Mouse (Mus musculus): ENCODE results near the gene Caml.
"Not testable (repeated sequence)": the region's sequence is repeated elsewhere in the genome, so short reads cannot be mapped to it uniquely, and the experiment has no call there.

Caml gene

DNA sequence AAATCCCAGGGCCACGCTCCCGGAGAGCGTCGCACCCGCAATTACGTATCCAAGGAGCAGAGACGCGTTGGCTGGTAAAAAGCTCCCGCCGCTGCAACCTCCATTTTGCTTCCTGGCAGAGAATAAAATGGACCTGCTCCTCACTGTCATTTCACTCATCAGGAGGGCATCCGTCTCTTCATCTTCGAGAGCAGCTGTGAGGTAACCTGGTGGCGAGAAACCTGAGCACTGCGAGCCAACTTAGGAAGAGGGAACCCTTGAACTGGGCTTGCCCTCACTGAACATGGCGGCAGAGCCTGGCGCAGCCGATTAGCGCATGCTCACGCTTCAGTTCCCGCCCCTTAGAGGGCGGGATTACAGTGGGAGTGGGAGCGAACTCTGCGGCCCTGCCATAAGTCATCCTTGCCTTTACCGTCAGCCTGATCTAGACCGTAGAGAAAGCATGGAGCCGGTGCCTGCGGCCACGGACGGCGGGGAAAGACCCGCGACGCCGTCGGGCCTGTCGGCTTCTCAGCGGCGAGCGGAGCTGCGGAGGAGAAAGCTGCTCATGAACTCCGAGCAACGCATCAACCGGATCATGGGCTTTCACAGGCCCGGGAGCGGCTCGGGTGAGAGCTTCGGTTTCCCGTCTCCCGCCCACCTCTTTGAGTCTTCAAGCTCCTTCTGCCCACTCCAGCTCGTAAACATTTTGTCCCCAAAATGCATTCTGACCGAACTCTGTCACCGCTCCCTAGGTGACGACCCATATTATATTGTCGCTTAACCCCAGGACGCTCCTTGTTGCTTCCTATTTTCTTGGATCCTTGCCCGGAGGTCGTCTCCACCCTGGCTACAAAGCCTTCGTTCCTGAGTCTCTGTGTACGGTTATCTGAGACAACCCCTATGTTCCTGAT is at the start of gene Caml:
Caml (plus strand) TSS at position 357 of the 893 bp plus-strand sequence.
- DNase-seq: peak; percentile 91 to 93

DNA sequence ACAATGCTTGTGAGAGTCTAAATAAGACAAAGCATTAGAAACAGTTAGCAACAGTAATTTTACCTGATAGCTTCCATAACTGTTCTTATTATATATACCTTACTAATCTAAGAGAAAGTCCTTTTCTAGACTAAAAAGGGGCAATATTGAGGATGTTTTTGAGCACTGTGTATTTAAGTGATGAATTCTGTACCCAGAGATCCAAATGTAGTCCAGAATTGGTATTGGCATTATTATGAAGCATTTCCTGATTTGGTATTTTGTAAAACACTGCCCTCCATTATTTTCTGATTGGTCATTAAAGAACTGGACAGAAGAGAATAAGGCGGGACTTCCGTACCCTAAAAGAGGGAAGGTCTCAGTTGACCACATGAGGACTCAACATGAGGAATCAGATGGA is 49.4 kb upstream of the Caml start, which contains the start of gene Tmed9:
Tmed9 (plus strand) TSS at position 301 of the 400 bp plus-strand sequence.
- no peak for DNase-seq

DNA sequence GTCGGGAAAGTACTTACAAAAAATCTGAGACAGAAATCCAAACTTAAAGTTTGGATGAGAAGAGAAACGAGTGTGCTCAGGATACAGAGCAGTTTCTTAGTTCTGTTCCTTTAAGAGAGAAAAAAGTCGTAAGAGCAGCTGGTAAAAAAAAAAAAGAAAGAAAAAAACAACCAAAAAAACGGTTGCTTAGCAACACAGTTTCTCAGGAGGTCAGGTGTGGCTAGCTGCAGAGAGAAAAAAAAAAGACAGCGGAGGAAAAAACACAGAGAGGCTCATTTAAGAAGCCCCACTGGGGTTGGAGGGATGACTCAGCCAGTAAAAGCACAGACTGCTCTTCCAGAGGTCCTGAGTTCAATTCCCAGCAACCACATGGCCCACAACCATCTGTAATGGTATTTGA is 48.5 kb upstream of the Caml start:
- DNase-seq: no peak

DNA sequence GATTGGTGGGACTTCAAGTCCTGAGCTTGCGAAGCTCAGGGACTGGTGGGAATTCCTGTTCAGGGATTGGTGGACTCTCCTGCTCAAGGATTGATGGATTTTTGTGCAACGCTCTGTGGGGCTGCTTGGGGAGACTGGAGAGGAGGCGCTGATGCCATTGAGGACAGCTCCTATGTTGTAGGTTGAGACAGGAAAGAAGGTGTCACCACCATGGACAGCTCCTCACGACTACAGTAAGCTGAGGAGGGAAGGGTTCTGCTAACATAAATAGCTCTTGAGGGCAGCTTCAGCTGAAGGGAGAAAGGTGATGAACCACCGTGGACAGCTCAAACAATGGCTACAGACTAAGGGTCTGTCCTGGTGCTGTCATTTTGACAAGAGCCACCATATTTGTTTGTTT is 46.9 kb upstream of the Caml start:
- DNase-seq: no peak

DNA sequence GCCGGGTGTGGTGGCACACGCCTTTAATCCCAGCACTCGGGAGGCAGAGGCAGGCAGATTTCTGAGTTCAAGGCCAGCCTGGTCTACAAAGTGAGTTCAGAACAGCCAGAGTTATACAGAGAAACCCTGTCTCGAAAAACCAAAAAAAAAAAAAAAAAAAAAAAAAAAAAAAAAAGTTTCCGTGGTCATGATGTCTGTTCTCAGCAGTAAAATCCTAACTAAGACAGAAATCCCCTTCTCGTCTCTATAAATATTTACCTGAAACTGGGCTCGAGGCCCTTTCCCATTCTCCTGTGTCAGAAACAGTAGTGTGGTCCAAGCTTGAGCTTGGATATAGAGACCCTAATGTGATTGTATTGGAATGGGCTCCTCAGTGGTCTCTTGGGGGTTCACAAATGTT is 45.9 kb upstream of the Caml start:
- not testable (repeated sequence) for DNase-seq

DNA sequence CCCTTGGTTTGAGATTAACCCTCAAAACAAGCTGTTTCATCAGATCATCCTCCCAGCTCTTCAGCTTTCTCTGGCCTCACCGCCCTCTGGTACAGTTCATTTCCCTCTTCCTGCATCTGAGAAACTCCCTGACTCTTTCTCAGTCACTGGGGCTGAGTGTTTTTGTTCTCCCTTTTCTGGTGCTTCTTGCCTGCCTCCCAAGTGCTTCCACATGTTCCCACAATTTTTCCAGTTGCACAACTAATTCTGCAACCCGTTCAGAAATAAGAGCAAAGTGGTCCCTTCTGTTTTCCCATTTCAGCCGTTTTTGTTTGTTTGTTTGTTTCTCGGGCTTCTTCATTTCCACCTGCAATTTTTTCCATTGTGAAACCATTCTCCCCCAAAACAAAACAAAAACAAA is 44.7 kb upstream of the Caml start:
- DNase-seq: no peak

DNA sequence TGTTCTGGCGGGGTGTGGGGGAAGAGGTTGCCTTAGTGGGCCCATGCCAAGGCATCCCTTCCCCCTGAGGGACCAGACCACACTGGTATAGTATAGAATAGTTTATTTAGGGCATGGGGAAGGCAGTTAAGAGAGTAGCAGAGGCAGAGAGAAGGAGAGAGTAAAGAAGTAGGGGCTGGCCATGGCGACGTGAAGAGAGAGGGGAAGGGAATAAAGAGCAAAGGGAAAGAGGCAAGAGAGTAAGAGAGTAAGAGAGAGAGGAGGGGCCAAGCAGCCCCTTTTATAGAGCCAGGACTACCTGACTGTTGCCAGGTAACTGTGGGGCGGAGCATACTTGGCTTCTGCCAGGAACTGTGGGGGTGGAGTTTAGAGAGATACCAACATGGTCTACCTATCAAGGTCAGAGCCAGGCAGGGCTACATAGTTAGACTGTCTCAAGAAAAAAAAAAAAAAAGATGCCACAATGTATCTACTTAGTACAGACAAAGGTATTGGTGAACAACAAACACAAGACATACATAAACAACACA is 30.8 kb upstream of the Caml start:
- no peak for DNase-seq

DNA sequence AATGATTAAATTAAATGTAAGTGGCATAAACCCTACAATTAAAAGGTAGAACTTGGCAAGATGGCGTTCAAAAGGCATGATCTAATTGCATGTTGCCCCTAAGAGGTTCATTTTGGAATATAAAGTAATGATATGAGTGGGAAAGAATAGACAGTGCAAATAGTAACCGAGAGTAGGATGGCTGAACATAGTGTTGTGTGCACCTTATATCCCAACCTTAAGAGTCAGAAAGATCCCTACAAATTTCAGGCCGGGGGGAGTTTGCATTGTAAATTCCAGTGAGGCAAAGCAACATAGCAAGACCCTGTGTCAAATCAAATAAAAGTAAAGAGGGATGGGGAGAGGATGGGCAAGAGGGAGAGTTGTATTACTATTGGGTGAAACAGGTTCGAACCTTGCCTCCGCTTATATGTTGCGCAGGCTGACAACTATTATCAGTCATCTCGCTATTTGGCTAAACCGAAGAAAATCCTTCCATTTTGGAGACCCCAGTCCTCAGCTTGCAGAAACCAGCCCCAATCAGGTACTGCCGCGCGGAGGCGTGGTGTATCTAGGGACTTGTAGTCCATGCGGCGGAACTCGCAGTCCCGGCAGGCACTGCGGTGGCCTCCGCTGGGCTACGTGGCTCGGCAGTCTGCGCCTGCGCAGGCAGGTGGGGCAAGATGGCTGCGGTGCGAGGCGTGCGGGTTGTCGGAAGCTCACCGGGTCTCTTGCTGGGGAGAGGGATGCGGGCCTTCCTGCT is 30.1 kb upstream of the Caml start:
- peak; percentile 97 to 98 for DNase-seq

DNA sequence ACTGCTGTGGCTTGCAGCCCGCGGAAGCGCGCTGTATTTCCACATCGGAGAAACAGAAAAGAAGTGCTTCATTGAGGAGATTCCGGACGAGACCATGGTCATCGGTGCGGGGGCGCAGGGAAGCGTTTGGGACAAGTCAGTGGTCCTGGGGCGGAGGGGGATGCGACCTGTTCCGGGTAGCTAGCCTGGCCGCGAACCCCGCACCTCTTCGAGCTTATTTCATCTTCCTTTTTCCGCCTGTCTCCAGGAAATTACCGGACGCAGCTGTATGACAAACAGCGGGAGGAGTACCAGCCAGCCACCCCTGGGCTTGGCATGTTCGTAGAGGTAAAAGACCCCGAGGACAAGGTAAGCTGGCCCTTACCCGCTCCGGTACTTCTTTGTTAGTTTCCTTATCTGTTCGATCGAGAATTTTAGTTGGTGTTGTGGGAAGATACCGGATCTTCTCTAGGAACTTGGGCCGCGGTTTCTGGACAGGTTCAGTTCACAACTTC is 29.5 kb upstream of the Caml start:
- no peak for DNase-seq

DNA sequence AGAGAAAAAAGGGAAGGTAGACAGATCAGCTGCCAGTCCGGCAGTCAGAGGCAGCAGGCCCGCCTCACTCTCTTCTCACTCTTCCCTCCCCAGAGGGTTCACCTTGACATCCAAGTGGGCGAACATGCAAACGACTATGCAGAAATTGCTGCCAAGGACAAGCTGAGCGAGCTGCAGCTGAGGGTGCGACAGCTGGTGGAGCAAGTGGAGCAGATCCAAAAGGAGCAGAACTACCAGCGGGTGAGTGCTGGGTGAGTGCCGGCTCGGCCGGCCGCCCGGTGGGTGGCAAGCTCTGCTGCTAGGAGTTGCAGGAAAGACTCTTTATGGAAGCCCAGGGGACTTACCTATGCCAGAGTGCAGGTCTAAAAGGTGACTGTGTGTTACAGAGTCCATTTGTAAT is 27.4 kb upstream of the Caml start:
- no peak for DNase-seq

DNA sequence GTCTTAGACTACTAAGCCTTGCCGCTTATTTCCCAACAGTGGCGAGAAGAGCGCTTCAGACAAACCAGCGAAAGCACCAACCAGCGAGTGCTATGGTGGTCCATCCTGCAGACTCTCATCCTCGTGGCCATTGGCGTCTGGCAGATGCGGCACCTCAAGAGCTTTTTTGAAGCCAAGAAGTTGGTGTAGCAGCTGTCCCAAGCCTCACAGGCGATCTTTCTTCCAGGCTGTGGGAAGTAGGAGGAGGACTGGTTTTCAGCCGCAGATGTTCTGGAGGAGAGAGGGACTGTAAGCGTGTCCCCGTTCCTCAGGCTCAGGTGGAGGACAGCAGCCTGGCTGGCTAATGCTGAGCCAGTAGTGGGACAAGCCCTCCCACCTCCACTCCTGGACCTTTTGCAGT is 26.0 kb upstream of the Caml start:
- DNase-seq: no peak

DNA sequence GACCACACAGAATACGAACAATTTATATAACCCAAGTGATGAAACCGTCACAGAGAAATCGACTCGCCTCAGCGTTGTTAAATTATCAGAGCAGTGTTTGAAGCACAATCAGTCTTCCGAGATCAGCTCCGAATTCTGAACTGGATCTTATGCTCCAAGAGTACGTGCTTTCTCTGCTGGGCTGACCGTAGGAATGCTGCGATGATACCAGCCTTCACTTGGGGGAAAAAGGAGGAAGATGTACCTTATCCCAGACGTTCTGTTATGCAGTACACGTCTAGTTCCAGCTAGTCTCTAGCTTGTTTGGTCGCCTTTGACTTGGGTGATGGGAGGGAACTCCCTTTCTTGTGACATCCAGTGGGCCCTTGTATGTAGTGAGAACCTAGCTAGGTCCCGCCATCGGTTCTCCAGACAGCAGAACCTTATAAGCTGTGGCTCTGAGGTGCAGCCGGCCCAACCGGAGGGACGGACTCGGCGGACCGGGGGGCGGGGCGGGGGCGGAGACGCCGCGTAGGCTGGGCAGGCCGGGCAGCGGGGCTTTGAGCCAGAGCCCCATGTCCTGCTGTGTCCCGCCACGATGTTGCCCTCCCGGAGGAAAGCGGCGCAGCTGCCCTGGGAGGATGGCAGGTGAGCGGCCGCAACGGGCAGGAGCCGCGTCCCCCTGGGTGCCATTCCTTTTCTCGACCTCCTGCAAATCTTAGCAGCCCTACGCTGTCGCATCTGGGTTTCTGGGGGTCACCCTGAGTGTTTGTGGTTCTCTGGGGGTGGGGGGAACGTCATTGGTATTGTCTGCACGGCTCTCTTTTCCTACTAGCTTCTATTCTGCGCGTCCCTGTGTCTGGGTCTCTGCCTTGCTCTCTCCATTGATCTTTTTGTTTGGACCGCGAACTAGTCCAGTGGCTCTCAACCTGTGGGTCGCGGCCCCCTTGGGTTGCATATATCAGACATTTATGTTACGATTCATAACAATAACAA is 23.0 kb upstream of the Caml start, which contains the start of gene B4galt7:
B4galt7 (plus strand) TSS at position 331 of the 975 bp plus-strand sequence.
- DNase-seq: peak; percentile 92 to 93

DNA sequence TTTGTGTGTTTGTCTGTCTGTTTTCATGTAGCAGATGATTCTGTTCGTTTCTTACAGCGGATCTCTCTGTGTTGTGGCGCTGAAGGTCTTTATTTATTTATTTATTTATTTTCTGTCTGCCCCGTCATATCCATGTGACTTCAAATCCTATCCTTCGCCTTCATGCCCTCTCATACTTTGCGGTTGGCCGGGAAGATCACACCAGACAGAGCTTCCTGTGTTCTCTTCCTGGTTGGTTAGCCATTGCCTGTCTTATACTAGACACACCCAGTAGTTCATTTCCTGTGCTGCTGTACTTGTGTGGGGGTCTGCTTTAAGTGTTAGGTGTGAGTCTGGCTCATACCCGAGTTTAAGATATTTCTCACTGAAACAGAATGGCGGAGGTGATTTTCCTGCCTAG is 22.1 kb upstream of the Caml start:
- peak; percentile 23 to 51 for DNase-seq

DNA sequence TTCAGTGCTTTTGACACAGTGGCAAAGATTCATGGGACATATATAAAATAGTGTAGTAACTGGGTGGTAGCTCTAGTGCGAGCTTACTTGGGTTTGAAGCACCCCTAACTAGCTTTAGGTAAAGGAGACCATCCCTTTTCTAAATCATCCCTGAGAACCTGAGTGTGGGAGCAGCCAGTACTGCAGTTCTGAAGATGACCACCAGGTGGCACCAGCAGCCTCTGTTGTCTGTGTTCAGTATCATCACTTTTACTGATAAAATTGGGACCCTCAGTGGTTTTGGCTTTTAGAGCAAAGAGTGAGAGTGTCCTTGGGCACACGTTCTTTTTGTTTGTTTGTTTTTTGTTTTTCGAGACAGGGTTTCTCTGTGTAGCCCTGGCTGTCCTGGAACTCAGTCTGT is 21.2 kb upstream of the Caml start:
- DNase-seq: peak; percentile 70 to 86

DNA sequence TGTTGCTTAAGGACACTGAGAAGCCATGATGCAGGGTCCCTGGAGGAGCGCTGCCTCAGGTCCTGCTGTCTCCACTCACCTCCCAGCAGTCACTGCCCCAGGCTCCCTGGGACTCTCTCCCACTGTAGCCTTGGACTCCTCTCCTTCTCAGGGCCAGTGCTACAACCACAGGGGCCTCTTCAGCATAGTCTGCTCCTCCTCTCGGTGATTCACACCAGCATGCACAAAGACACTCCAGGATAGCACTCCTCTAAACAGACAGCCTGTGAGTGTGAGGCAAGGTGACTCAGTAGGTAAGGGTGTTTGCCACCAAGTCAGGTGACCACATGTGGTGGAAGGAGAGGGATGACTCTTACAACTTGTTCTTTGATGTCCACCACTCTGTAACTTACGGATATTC is 18.2 kb upstream of the Caml start:
- DNase-seq: no peak

DNA sequence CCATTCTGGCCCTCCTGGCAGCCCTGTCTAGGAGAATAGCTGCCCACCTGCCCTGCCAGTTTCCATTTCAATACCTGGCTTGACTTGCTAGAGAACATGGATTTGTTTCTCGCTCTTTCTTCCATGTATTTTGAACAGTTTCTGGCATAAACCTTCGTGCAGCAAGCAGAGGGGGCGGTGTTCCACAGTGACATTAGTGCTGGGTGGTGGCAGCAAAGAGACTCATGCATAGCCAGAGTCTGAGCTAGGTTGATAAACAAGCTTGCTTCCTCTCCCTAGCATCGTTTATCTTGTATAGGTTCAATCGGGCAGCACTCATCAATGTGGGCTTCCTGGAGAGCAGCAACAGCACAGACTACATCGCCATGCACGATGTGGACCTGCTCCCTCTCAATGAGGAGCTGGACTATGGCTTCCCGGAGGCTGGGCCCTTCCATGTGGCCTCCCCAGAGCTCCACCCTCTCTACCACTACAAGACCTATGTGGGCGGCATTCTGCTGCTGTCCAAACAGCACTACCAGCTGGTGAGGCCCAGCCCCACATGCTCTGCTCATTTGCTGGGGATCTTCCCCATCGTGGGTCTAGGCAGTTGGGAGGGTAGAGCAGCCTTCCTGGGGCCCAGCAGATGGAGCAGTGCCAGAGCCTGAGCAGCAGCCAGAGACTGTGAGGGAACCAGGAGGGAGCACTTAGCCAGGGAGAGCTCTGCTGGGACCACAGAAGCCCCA is 15.7 kb upstream of the Caml start:
- no peak for DNase-seq

DNA sequence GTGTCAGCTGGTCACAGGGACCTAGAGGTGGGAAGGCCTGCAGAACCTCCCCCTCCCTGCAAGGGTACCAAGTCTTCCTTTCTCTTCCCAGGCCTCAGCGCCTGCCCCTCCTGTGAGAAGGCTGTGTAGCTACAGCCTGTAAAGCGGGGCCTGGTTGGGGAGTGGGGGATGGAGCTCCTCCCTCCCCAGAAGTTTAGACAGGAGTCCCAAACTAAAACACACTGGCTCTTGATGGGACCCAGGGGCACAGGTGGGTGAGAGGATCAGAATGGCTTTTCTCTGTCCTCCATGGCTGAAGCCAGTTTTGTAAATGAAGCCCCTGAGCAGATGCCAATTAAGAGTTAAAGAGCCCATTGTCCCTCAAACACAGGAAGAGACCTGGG is 15.2 kb upstream of the Caml start:
- no peak for DNase-seq

DNA sequence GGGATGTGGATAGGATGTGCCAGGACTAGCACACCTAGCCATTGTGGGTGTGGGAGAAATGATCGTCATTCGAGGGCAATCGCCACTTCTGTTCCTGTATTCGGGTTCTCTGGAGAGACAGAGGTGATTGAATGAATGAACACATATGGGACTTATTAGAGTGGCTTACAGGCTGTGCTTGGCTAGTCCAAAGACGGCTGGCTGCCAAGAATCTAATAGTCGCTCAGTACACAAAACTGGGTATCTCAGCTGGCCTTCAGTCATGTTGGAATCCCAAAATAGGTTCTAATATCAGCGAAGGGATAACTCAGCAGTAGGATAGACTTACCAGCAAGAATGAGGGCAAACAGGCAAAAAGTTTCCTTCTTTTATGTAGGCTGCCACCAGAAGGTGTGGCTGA is 10.8 kb upstream of the Caml start:
- no peak for DNase-seq

DNA sequence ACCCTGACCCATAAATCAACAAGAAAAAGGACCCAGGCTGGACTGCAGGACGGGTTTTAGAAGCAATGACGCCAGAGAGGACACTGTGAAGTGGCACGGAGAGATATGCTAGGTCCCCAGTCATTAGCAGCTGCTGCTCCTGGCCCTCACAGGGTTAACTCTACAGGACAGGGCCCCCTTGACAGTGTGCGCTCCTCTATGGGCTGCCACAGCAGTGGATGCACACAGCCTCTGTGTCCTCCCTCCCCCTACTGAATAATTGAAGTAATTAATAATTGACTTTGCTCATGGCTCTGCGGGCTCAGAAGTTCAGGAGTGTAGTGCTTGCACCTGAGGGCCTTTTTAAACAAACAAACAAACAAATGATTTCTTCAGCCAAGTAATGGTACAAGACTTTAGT is 9.3 kb upstream of the Caml start:
- DNase-seq: no peak

DNA sequence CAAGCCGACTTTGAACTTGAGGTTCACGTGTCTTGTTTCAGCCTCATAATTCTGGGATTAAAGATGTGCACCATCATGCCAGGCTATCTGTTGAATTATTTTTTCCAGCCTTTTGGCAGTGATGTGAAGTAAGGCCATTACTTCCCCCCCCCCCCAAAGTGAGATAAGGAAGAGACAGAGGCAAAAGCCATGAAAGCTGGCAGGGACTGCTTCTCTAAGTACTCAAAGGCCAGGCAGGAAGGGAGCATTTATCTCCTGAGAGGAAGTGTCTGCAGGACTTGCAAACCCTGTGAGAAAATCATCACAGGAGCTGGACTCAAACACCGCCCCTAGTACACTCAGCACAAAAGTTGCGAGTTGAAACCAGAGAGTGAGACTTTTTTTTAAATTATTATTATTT is 3.5 kb upstream of the Caml start:
- DNase-seq: no peak

DNA sequence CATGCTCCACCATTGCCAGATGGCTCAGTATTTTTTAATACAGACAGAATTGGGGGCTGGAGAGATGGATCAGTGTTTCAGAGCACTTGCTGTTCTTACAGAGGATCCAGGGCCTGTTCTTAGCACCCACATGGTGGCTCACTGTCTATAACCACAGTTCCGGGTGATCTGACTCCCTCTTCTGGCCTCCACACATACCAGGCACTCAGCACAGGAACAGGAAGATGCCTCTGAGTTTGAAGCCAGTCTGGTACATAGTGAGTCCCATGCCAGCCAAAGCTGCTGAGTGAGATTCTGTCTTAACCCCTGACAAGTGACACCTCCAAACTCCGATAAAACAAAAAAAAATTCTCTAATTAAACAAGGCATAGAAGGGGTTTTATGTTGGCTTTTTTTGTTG is 2.5 kb upstream of the Caml start:
- DNase-seq: no peak

DNA sequence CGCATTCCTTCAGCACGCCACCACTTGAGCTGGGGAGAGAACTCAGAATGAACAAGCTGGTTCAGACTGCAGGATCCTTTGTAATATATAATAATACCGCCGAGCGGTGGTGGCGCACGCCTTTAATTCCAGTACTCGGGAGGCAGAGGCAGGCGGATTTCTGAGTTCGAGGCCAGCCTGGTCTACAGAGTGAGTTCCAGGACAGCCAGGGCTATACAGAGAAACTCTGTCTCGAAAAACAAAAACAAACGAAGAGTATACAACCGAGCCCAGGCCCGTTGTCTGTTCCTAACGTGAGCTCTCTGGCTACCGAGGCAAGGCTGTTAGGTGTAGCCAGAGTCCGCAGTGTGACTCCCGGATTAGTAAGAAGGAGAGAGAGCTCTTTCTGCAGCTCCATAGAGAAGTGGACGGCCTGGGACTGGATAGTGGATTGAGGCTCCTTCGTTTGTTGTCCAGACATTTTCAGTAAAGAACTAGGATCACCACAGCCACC is 603 bp upstream of the Caml start:
- DNase-seq: not testable (repeated sequence)

All from lung, postnatal 4 days (tissue).